Mouse (Mus musculus): ENCODE results near the gene Olfr523. TPM values are rescaled to one million over a fixed set of nuclear protein-coding genes. Genes with fewer than 3 reads are reported as not detected.
A peak's percentile ranks its signal among the peaks of the same experiment; 100 is the strongest.

Gene Olfr523
- polyA plus RNA-seq, 1 experiment from 2014 or later: not detected

DNA sequence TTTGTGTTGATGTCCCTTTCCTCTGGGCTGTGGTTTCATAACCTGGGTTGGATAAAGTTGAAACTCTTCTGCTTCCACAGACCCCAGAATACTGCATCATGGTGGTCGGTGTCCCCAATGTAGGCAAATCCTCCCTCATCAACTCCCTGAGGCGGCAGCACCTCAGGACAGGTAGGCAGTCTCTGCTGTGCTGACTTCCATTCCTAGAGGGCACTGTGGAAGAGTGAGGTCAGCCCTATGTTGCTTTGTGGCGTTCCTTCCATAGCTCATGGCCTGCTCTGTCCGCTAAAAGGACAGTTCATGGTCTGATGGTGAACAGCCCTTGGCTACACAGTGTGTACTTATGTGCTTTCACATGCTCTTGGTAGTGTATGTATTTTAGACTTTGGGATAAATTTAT, 28.5 kb upstream of the Olfr523 start:
- no peaks in the 10 kb centered on the region for H3K9me3 ChIP-seq (replicated peaks)
- no peak for ATAC-seq (replicated peaks; ENCODE audit: low FRiP score)
- H3K27ac ChIP-seq: no peak overlapping the region
- no peak overlapping the region for H3K4me2 ChIP-seq
- no peaks in the 10 kb centered on the region for H3K4me1 ChIP-seq
- 85% methylated on average over 4 of the region's 4 CpGs for WGBS
- H3K27me3 ChIP-seq: no peaks in the 10 kb centered on the region
- H3K4me3 ChIP-seq (replicated peaks): no peak overlapping the region
- no peak overlapping the region for H3K9ac ChIP-seq
- H3K36me3 ChIP-seq: peaks cover 19% of the 10 kb centered on the region; the same call in 1 of the 2 replicates

DNA sequence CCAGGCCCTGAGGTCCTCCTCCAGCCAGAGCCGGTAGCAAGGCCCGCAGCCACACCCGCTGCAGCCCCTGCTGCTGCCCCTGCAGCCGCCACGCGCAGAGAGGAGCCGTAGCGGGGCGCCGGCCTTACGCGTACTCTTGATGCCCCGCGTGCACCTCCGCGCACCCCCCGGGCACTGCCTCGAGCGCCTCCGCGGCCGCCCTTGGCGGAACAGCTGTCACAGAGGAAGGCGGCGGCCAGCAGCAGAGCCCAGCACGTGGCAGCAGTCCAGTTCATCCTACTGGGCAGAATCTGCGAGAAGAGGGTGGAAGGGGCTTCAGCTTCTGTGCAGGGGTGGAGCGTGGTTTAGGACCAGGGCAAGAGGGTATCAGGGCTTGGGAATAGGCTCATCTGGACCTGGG, 19.6 kb upstream of the Olfr523 start:
- peak overlapping the region; percentile 58 for H3K4me2 ChIP-seq
- H3K4me3 ChIP-seq (replicated peaks): peak overlapping the region; percentile 18
- H3K36me3 ChIP-seq: peaks cover 14% of the 10 kb centered on the region; the same call in 1 of the 2 replicates
- H3K4me1 ChIP-seq: peaks cover 17% of the 10 kb centered on the region
- no peak; the same call in 1 of the 2 replicates for ATAC-seq (replicated peaks; ENCODE audit: low FRiP score)
- H3K9me3 ChIP-seq (replicated peaks): no peaks in the 10 kb centered on the region
- H3K9ac ChIP-seq: peak overlapping the region; percentile 19; the same call in 1 of the 2 replicates
- H3K27me3 ChIP-seq: peaks cover 45% of the 10 kb centered on the region
- no peak overlapping the region for H3K27ac ChIP-seq
- WGBS: 1% methylated on average over 28 of the region's 28 CpGs

DNA sequence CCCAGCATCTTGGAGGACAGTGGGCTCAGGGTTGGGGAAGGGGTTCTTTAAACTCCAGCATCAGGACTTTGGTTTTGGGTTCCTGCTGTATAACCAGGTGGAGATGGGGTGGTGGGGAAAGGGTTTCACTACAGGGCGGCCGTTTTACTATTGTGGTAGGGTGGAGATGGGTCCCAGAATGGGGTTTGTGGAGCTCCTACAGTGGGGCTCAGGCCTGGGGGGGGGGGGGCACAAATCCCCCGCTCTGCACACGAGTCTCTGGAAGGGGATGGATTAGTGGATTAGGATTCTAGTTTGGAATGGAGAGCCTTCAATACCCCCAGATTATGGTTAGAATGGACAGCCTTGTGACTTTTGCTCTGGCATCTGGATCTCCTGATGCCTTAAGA, 19.2 kb upstream of the Olfr523 start:
- whole genome bisulfite sequencing: 21% methylated on average over 4 of the region's 4 CpGs
- peaks cover 17% of the 10 kb centered on the region for H3K4me1 ChIP-seq
- H3K27ac ChIP-seq: no peak overlapping the region
- H3K9me3 ChIP-seq (replicated peaks): no peaks in the 10 kb centered on the region
- H3K9ac ChIP-seq: 0 out of 2 replicates have a peak overlapping the region, but pooled peaks have one; percentile 19
- peaks cover 49% of the 10 kb centered on the region for H3K27me3 ChIP-seq
- peak overlapping the region; percentile 29 for H3K4me3 ChIP-seq (replicated peaks)
- peak; percentile 33; the same call in 1 of the 2 replicates for ATAC-seq (replicated peaks; ENCODE audit: low FRiP score)
- H3K36me3 ChIP-seq: peaks cover 14% of the 10 kb centered on the region; the same call in 1 of the 2 replicates
- peak overlapping the region; percentile 58 for H3K4me2 ChIP-seq

DNA sequence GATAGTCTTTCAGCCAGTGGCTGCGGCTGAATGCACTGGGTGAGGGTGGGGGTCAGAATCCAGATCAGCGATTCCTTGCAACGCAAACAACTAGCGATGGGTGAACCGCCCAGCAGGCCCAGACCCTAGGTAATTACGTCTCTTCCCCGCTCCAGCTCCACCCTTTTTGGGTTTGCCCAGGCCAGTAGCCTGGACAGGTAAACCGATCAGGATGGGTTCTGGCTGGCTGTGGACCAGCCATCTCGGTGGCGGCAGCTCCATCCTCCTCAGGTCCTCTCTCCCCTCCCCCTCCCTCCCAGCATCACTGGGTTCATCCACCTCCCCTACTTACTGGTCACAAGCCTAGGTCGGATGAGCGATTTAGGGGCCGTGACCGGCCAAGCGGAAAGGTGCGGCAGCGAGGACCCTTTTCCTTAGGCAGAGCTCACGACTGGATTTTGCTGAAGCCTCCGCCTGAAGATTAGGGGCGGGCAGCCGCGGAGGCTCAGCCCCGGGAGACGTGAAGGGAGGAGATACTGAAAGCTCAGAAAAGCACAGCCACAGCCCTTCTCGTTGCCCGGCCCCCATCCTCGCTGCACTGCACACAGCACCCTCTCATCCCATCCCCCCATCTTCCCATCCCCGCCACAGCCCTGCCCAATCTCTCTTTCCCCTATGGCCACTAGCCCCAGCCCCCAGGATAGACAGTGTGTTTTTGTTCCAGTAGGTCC, 18.6 kb upstream of the Olfr523 start, which contains the start of gene Sprn:
Gene Sprn, minus strand, starts transcription at position 660 of the 710 bp plus-strand sequence.
- Histone ChIP-seq H3K36me3 (peaks cover 14% of the 10 kb centered on the region; the same call in 1 of the 2 replicates), H3K4me1 (peaks cover 17% of the 10 kb centered on the region), H3K4me3 (replicated peaks) (peak within 1 kb of the TSS; percentile 29), H3K27ac (no peak within 1 kb of the TSS), H3K4me2 (peak within 1 kb of the TSS; percentile 58), H3K27me3 (peaks cover 49% of the 10 kb centered on the region), H3K9me3 (replicated peaks) (no peaks in the 10 kb centered on the region), H3K9ac (0 out of 2 replicates have a peak within 1 kb of the TSS, but pooled peaks have one; percentile 19)
- WGBS: 3% methylated on average over 28 of the region's 28 CpGs
- peak; percentile 35; the same call in 1 of the 2 replicates for ATAC-seq (replicated peaks; ENCODE audit: low FRiP score)

DNA sequence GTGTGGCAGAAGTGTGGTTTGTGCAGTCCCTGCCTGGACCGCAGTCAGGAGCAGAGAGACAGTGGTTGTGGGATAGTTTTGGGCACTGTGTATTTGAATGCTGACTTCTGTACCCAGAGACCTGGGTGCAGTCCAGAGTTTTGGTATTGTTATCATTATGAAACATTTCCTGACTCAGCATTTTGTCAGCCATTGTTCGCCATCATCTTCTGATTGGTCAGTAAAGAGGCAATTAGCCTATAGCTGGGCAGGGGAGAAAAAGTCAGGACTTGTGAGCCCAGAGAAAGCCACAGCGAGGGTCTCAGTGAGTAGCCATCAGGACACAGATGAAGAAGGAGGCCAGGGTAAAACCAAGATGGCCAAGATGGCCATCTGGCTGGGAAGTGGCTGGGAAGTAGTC, 12.7 kb upstream of the Olfr523 start:
- Histone ChIP-seq H3K9ac (no peak overlapping the region), H3K4me3 (replicated peaks) (no peak overlapping the region), H3K9me3 (replicated peaks) (no peaks in the 10 kb centered on the region), H3K36me3 (no peaks in the 10 kb centered on the region), H3K27ac (no peak overlapping the region), H3K27me3 (peaks cover 25% of the 10 kb centered on the region), H3K4me2 (no peak overlapping the region), H3K4me1 (no peaks in the 10 kb centered on the region)
- 82% methylated on average over 3 of the region's 3 CpGs for WGBS
- ATAC-seq (replicated peaks; ENCODE audit: low FRiP score): no peak

DNA sequence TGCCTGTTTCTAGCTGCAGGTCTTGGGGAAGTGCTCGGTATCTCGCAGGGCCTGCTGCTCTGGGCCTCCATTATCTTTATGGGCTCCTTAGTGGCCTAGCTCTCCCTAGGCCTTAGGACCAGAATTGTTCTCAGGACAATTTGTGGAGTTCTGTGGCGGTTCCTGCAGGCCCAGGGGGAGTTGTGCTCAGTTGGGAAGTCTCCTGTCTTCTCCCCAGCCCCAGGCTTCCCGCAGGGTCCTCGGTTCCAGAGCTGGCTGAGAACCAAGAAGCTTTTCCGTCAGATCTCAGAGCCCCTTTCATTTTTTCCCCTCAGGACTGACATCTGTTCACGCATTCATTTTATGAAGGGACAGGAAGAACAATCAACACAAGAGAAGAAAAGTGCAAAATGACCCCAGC, 8.4 kb upstream of the Olfr523 start, which contains the start of gene Olfr522:
Gene Olfr522, minus strand, starts transcription at position 101 of the 400 bp plus-strand sequence.
- Histone ChIP-seq H3K27me3 (0 out of 2 replicates have a peak, but pooled peaks cover 4% of the 10 kb centered on the region), H3K4me1 (no peaks in the 10 kb centered on the region), H3K4me3 (replicated peaks) (no peak within 1 kb of the TSS), H3K9ac (no peak within 1 kb of the TSS), H3K27ac (no peak within 1 kb of the TSS), H3K9me3 (replicated peaks) (no peaks in the 10 kb centered on the region), H3K36me3 (no peaks in the 10 kb centered on the region), H3K4me2 (no peak within 1 kb of the TSS)
- 75% methylated on average over 7 of the region's 7 CpGs for WGBS
- ATAC-seq (replicated peaks; ENCODE audit: low FRiP score): no peak

DNA sequence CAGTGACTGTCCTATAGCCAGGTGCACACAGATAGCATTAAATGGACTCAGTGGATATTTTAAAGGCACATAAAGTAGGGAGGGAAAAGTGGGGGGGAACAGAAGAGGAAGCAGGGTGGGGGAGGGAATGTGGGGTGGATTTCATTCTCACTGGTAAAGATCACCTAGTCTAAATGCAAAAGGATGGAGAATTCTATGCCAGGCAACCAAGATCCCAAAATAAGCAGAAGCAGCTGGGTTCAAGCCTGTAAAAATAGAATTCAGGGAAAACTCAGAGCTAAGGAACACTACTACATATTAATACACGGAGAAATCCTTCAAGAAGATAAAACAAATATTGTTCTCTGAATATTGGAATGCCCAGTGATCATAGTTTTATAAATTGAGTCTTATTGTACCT, 5.1 kb upstream of the Olfr523 start:
- Histone ChIP-seq H3K4me2 (no peak overlapping the region), H3K4me1 (no peaks in the 10 kb centered on the region), H3K9me3 (replicated peaks) (no peaks in the 10 kb centered on the region), H3K9ac (no peak overlapping the region), H3K4me3 (replicated peaks) (no peak overlapping the region), H3K27ac (no peak overlapping the region), H3K36me3 (no peaks in the 10 kb centered on the region), H3K27me3 (no peaks in the 10 kb centered on the region)
- WGBS: 74% methylated on average over 1 of the region's 1 CpGs
- no peak for ATAC-seq (replicated peaks; ENCODE audit: low FRiP score)

DNA sequence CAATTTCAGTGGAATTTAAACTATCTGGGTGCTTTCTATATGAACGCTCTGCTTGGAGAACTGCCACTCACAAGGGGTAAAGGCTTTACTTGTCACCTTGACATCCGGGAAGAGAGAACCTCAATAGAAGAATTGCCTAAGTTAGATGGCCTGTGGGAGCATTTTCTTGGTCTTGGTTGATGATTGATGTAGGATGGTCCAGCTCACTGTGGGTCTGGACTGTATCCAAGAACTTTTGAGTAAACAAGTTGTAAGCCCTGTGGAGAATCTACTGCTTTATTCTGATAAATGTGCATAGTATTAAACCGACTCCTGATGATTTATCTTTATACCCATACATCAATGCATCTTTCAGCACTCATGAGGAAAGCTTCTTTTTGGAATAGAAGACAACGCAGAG, 3.6 kb upstream of the Olfr523 start:
- H3K27ac ChIP-seq: no peak overlapping the region
- no peak overlapping the region for H3K9ac ChIP-seq
- WGBS: 67% methylated on average over 4 of the region's 4 CpGs
- no peak overlapping the region for H3K4me3 ChIP-seq (replicated peaks)
- H3K27me3 ChIP-seq: no peaks in the 10 kb centered on the region
- no peaks in the 10 kb centered on the region for H3K4me1 ChIP-seq
- no peak for ATAC-seq (replicated peaks; ENCODE audit: low FRiP score)
- H3K36me3 ChIP-seq: no peaks in the 10 kb centered on the region
- no peak overlapping the region for H3K4me2 ChIP-seq
- H3K9me3 ChIP-seq (replicated peaks): no peaks in the 10 kb centered on the region

DNA sequence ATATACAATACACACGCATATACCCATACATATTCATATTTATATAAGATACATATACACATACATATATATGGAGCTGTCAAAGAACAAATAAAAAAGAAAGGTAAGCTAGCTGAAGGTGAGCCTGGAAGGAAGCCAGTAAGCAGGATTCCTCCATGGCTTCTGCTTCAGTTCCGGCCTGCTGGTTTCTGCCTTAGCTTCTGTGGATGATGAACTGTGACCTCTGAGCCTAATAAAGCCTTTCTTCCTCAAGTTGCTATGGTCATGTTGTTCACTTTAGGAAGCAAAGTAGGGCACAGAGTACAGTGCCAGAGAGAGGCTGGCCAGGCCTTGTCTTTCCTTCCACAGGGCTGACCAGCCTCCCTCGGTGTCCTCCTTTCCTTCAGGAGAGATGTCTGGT, 2.2 kb upstream of the Olfr523 start:
- H3K4me1 ChIP-seq: no peaks in the 10 kb centered on the region
- H3K27me3 ChIP-seq: no peaks in the 10 kb centered on the region
- no peak overlapping the region for H3K4me3 ChIP-seq (replicated peaks)
- ATAC-seq (replicated peaks; ENCODE audit: low FRiP score): no peak
- no peaks in the 10 kb centered on the region for H3K36me3 ChIP-seq
- no peak overlapping the region for H3K9ac ChIP-seq
- no peak overlapping the region for H3K27ac ChIP-seq
- no peak overlapping the region for H3K4me2 ChIP-seq
- WGBS: 91% methylated on average over 3 of the region's 3 CpGs
- no peaks in the 10 kb centered on the region for H3K9me3 ChIP-seq (replicated peaks)

DNA sequence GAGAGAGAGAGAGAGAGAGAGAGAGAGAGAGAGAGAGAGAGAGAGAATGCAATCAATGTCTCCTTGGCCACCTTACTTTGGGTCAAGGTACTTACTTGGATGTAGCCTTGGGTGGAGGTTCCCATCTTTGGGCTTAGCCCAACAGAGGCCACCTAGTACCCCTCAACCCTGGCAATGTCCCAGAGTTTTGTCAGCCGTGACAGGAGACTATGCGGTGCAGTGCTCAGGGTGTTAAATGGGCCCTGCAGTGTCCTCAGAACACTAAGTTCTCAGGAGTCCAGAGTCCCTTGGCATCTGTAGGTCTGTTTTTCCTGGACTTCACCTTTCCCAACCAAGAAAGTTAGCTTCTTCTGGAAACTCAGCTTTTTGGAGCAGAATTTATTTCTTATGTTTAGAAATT, 6.2 kb downstream of the Olfr523 start:
- no peak for ATAC-seq (replicated peaks; ENCODE audit: low FRiP score)
- Histone ChIP-seq H3K9me3 (replicated peaks) (no peaks in the 10 kb centered on the region), H3K4me1 (no peaks in the 10 kb centered on the region), H3K27ac (no peak overlapping the region), H3K9ac (no peak overlapping the region), H3K36me3 (no peaks in the 10 kb centered on the region), H3K4me2 (no peak overlapping the region), H3K27me3 (peaks cover 4% of the 10 kb centered on the region; the same call in 1 of the 2 replicates), H3K4me3 (replicated peaks) (no peak overlapping the region)
- WGBS: 78% methylated on average over 2 of the region's 2 CpGs

DNA sequence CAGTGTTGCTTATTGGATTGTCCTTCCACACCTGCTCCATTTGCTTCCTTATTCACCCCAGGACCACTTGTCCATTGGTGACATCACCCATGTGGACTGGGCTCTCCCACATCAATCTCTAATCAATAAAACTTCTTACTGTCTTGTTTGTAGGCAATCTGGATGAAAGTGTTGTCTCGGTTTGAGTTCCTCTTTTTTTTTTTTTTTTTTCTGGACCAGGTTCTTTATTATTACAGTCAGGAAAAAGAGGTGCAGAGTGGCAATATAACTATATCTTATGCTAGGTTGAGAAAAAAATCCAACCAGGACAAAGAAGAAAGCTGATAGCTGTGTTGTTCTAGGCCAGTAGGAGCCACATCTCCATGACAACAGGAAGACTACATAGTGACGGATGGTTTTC, 7.7 kb downstream of the Olfr523 start:
- Histone ChIP-seq H3K27me3 (peaks cover 4% of the 10 kb centered on the region; the same call in 1 of the 2 replicates), H3K27ac (no peak overlapping the region), H3K9ac (no peak overlapping the region), H3K4me1 (no peaks in the 10 kb centered on the region), H3K36me3 (no peaks in the 10 kb centered on the region), H3K4me3 (replicated peaks) (no peak overlapping the region), H3K4me2 (no peak overlapping the region), H3K9me3 (replicated peaks) (no peaks in the 10 kb centered on the region)
- 64% methylated on average over 2 of the region's 2 CpGs for WGBS
- no peak for ATAC-seq (replicated peaks; ENCODE audit: low FRiP score)

DNA sequence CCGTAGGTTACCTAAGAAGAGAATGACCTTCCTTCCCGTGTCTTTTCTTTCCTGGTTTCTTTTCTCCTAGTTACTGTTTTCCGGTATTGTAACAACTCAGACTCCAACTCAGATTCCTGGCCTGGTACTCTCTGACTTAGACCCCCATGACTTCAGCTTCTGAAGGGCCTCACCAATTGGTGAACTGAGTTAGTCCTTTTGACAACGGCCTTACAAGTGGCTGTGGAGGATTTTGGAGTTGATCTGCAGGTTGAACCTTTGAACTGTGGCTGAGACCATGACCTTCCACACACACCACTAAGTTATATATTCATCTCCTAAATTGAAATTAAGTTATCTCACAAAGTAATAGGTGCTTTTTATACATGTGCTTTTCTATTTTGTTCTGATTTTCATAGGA, 11.2 kb downstream of the Olfr523 start:
- Histone ChIP-seq H3K4me2 (no peak overlapping the region), H3K27me3 (peaks cover 7% of the 10 kb centered on the region; the same call in 1 of the 2 replicates), H3K36me3 (no peaks in the 10 kb centered on the region), H3K4me1 (no peaks in the 10 kb centered on the region), H3K9ac (no peak overlapping the region), H3K4me3 (replicated peaks) (no peak overlapping the region), H3K27ac (no peak overlapping the region), H3K9me3 (replicated peaks) (no peaks in the 10 kb centered on the region)
- no peak for ATAC-seq (replicated peaks; ENCODE audit: low FRiP score)
- WGBS: 79% methylated on average over 4 of the region's 4 CpGs
